Mouse (Mus musculus): Measurements from ENCODE around the gene Zfp90.
"Not testable (repeated sequence)": the region's sequence is repeated elsewhere in the genome, so short reads cannot be mapped to it uniquely, and the experiment has no call there.

Zfp90 gene

DNA sequence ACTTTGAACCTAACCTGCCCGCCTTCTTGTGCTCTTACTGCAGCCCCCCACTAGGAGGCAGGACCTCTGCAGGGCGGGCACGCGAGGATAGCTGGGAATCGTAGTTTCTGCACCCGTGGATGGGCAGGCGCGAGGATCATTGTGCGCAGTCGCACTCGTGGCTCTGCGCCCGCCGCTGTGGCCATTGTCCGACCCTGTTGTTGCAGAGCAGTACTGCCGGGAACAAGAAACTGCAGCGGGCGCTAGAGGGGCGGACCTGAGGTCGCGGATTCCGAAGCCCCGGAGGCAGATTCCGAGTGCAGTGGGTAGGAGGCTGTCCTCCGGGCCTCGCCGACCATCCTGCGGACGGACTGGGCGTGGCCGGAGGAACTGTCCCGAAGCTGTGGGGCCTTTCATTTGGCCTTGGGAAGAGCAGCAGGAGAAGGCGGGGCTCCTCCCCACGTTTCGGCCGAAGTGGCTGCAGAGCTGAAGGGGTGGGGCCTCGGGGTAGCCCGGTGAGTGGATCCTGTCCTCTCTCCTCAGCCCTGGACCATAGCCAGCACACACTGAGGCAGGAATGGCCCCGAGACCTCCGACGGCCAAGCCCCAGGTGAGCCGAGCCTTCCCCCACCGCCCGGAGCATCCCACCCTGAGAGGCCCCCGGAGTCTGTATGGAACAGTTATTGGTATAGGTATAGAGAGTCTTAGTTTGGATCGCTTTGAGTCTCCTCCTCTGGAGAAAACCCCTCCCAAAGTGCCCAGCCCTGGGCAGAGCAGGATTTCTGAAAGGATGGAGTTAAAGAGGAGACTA is at the start of gene Zfp90:
Zfp90 (plus strand) TSS at position 146 of the 790 bp plus-strand sequence.
- peak; percentile 90 to 92 for DNase-seq

- peak; percentile 52 to 55 for DNase-seq
Observed at GRCm38 (mm10) chr8:106368501-106368900, 46.6 kb upstream of the Zfp90 start.

- DNase-seq: no peak
Observed at GRCm38 (mm10) chr8:106369069-106369468, 46.1 kb upstream of the Zfp90 start.

DNA sequence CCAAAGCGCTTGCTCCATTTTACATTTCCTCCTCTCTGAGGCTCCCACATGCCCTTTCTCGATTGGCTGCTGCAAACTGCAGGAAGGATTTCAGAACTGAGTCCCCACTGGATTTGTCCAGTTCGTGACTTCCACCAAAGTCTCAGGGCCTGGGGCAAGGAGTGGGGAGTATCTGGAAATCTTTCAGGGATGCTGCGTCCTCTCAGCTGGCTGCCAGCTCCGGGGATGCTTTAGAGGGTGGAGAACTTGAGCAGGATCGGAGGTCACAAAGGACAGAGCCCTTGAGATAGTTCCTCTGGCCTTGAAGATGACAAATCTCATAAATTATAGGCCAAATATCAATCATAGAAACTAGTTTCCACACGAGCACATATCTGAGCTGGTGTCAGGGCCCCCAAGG is 39.2 kb upstream of the Zfp90 start:
- no peak for DNase-seq

GRCm38 (mm10) chr8:106376862-106377261 is 38.3 kb upstream of the Zfp90 start:
- no peak for DNase-seq

GRCm38 (mm10) chr8:106378501-106379048 is 36.6 kb upstream of the Zfp90 start:
- DNase-seq: no peak

GRCm38 (mm10) chr8:106379357-106379756 is 35.8 kb upstream of the Zfp90 start:
- DNase-seq: no peak

DNA sequence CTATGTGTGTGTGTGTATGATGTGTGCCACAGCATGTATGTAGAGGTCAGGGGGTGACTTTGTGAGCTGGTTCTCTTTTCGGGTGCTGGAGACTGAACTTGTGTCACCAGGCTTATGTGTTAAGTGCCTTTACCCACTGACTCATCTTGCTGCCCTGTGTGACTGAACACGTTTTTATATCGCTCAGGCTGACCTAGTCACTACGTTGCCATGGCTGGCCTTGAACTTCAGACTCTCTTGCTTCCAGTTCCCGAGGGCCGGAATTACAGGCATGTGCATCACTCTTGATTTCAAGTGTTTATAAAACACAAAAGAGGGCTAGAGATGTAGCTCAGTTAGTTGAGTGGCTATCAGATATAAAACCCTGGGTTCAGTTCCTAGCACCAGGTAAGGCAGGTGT is 34.1 kb upstream of the Zfp90 start:
- no peak for DNase-seq

GRCm38 (mm10) chr8:106387801-106388415 is 27.2 kb upstream of the Zfp90 start:
- no peak for DNase-seq

DNA sequence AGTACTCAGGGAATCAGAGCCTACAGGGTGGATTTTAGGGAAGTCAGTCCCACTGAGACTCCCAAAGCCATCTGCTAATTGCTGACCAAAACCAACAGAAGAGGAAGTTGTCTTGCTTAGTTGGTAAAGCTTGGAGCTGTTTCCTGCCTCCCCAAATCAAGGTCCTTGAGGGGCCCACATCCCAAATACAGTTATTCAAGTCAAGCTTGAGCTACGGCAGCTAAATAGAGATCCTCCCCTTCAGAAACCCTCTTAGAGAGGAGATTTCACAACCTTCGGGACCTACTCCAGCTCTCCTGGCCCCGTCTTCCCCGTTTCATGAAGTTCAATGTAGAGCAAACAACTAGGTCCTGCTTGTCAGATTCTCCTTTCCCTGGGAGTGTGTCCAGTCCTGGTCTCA is 20.6 kb upstream of the Zfp90 start:
- peak; percentile 29 to 38 for DNase-seq

DNA sequence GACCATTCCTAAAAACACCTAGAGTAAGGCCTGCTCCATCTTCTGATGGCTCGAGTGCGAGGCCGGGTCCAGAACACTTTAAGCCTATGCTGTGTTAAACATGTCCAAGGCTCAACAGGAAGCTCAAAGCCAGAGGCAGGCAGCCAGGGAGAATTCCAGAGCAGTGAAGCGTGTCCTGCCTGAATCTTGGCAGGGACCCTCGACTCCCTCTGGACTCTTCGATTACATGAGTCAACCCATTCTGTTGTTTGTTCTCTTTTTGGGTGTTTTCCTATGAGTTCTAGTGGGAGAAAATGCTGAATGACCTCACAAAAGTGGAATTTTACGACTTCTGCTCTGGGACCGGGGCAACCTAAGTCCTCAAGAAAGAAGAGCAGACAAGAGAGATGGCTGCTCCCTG is 15.4 kb upstream of the Zfp90 start:
- DNase-seq: no peak

GRCm38 (mm10) chr8:106400181-106400580 is 14.9 kb upstream of the Zfp90 start:
- no peak for DNase-seq

- peak; percentile 79 to 80 for DNase-seq
Observed at GRCm38 (mm10) chr8:106403246-106403933, 11.7 kb upstream of the Zfp90 start.

GRCm38 (mm10) chr8:106404825-106405224 is 10.3 kb upstream of the Zfp90 start:
- no peak for DNase-seq

DNA sequence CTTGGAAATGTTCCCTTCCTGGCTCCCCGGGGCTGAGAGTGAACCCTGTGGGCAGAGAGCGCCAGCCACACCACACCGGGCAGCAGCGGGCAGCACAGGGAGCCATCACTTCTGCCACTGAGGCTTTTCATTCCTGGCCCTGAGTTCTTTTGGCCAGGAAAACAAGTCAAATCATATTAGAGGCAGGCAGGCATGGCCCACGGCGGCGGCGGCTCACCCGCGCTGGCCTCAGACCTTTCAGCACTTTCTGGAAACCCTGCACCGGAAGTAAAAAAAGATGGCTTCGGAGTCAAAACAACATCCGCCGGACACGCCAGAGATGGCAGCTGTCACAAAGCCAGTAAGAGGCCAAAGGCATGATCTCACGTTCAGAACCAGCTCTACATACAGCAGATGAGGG is 9.3 kb upstream of the Zfp90 start:
- DNase-seq: no peak

- DNase-seq: no peak
Observed at GRCm38 (mm10) chr8:106410055-106410454, 5.1 kb upstream of the Zfp90 start.

- DNase-seq: no peak
Observed at GRCm38 (mm10) chr8:106410564-106410963, 4.6 kb upstream of the Zfp90 start.

DNA sequence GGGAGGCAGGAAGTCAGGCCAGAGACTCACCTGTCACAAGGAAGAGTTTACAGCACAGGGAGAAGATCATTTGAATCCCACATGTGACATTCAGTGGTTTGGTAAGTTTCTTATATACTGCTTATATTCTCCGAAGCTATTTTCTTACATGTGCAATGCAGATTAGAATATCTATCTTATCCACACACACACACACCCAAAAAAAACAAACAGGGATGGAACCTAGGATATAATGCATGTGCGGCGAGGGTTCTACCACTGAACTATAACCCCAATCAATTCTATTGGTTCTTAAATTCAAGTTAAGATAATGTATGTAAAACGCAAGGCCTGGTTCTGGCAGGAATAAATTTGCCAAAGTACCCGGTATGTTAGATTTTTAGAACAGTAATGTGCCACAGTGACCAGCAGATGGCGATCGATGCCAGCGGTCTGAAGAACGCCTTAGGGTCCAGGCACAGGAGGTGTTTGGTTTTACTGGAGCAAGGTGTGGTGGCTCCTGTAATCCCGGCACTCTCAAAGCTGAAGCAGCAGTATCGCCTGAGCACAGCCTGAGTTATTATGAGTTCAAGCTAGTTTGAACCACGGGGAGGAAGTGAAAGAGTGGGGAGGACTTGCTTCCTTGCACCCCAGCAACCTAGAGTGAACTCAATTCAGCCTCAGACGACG is 3.2 kb upstream of the Zfp90 start:
- DNase-seq: peak; percentile 65 to 70

DNA sequence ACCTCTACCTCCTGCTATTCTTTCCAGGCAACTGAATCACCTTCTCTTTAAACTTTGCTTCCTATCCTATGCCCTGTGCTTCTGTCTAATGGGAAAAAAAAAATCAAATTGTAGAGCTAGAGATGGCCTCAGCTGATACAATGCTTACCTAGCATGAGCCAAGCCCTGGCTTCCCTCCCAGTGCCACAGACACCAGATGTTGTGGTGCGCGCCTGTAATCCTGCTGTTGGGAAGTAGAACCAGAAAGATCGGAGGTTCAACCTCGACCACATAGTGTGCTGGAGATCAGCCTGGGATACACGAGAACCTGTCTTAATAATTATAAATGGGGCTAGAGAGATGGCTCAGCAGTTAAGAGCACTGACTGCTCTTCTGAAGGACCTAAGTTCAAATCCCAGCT is 2.6 kb downstream of the Zfp90 start:
- no peak for DNase-seq

GRCm38 (mm10) chr8:106431088-106431487 is 16.0 kb downstream of the Zfp90 start:
- no peak for DNase-seq

DNA sequence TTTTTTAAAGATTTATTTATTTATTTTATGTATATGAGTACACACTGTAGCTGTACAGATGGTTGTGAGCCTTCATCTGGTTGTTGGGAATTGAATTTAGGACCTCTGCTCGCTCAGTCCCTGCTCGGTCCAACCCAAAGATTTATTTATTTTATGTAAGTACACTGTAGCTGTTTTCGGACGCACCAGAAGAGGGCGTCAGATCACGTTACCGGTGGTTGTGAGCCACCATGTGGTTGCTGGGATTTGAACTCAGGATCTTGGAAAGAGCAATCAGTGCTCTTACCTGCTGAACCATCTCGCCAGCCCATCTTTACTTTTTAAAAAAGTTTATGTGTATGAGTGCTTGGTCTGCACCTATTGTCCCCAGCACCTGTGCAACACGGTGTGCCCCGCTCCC is 16.8 kb downstream of the Zfp90 start:
- not testable (repeated sequence) for DNase-seq

- peak; percentile 84 to 85 for DNase-seq
Observed at GRCm38 (mm10) chr8:106432954-106433570, 17.9 kb downstream of the Zfp90 start.

DNA sequence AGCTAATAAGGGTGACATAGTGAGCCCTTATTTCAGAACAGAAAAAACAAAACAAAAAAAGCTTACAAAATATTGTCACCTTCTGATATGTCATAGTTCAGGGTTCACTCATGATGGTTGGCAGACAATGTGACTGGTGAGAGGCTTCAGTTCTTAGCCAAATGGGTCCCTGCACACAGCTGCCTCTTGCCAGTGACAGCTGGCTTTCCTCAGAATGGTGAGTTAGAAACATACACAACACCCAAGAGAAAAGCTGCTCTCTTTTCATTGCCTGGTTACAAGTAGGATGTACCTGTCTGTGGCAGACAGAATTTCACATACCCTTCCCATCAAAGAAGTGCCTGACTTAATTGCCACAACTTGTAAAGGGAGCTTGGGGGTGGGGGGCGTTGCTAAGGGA is 18.5 kb downstream of the Zfp90 start:
- DNase-seq: no peak

Measured in B cell, adult 2 months (primary cell).